Mouse (Mus musculus): ENCODE measurements around the gene Aym1. TPM values are rescaled to one million over a fixed set of nuclear protein-coding genes. Genes with fewer than 3 reads are reported as not detected.

The Aym1 gene
- polyA plus RNA-seq, 1 experiment from 2014 or later = not detected

GRCm38 (mm10) chr5:113332239-113332638 is 24.9 kb upstream of the Aym1 start:
- Histone ChIP-seq H3K9ac (ENCODE audit: low read length) (no peak overlapping the region), H3K4me2 (ENCODE audit: low read length) (no peak overlapping the region), H3K9me3 (ENCODE audit: control insufficient read depth, low read length) (peaks cover 11% of the 10 kb centered on the region), H3K27me3 (ENCODE audit: control insufficient read depth, insufficient read depth, low read length) (peaks cover 57% of the 10 kb centered on the region), H3K27ac (replicated peaks in 1 of 2; ENCODE audit: control insufficient read depth in 1 of 2, insufficient read depth in 1 of 2, low read depth in 2 of 2, low read length in 2 of 2) (no peak overlapping the region), H3K4me3 (ENCODE audit: control insufficient read depth in 1 of 2, insufficient read depth in 1 of 2, low read depth in 1 of 2, low read length in 2 of 2) (no peak overlapping the region), H3K36me3 (ENCODE audit: control insufficient read depth, insufficient read depth, low read length) (no peaks in the 10 kb centered on the region), H3K4me1 (ENCODE audit: control insufficient read depth in 2 of 2, insufficient read depth in 2 of 2, low read length in 2 of 2) (no peaks in the 10 kb centered on the region; a peak in 1 of 4 replicates)
- 22% methylated on average over 12 of the region's 12 CpGs for WGBS
- ATAC-seq (ENCODE audit: insufficient number of reproducible peaks, insufficient read depth, low FRiP score, low read depth) = no peak

- Histone ChIP-seq H3K4me2 (ENCODE audit: low read length) (no peak overlapping the region), H3K4me1 (ENCODE audit: control insufficient read depth in 2 of 2, insufficient read depth in 2 of 2, low read length in 2 of 2) (no peaks in the 10 kb centered on the region; a peak in 1 of 4 replicates), H3K9ac (ENCODE audit: low read length) (no peak overlapping the region), H3K27me3 (ENCODE audit: control insufficient read depth, insufficient read depth, low read length) (peaks cover 63% of the 10 kb centered on the region), H3K4me3 (ENCODE audit: control insufficient read depth in 1 of 2, insufficient read depth in 1 of 2, low read depth in 1 of 2, low read length in 2 of 2) (no peak overlapping the region), H3K9me3 (ENCODE audit: control insufficient read depth, low read length) (peaks cover 11% of the 10 kb centered on the region), H3K27ac (replicated peaks in 1 of 2; ENCODE audit: control insufficient read depth in 1 of 2, insufficient read depth in 1 of 2, low read depth in 2 of 2, low read length in 2 of 2) (no peak overlapping the region), H3K36me3 (ENCODE audit: control insufficient read depth, insufficient read depth, low read length) (no peaks in the 10 kb centered on the region)
- 52% methylated on average over 4 of the region's 4 CpGs for WGBS
- no peak for ATAC-seq (ENCODE audit: insufficient number of reproducible peaks, insufficient read depth, low FRiP score, low read depth)
These were observed 24.2 kb upstream of the Aym1 start for GRCm38 (mm10) chr5:113332899-113333298.

GRCm38 (mm10) chr5:113334621-113335530 is 22.2 kb upstream of the Aym1 start:
- H3K4me1 ChIP-seq (ENCODE audit: control insufficient read depth in 2 of 2, insufficient read depth in 2 of 2, low read length in 2 of 2) = no peaks in the 10 kb centered on the region; a peak in 1 of 4 replicates
- ATAC-seq (ENCODE audit: insufficient number of reproducible peaks, insufficient read depth, low FRiP score, low read depth) = no peak

DNA sequence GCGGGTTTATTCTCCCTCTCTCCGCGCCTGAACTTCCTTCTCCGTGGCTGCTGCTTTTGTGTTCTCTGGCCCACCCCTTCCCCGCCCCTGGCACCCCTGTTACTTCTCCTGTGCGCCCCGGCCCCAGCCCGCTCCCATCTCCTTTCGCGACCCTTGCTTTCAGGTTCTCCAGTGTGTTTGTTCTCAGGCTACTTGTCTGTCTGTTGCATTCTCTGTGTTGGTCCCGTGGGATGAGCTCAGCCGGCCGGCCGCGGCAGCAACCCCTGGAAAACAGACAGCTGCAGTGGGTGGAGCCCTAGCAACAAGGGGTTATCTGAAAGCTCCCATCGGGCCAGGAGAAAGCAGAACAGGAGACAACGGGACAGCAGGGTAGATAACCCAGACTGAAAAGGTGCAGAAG is 21.4 kb upstream of the Aym1 start:
- 1% methylated on average over 17 of the region's 17 CpGs for WGBS
- peaks cover 83% of the 10 kb centered on the region for H3K27me3 ChIP-seq (ENCODE audit: control insufficient read depth, insufficient read depth, low read length)
- no peaks in the 10 kb centered on the region; a peak in 1 of 4 replicates for H3K4me1 ChIP-seq (ENCODE audit: control insufficient read depth in 2 of 2, insufficient read depth in 2 of 2, low read length in 2 of 2)
- ATAC-seq (ENCODE audit: insufficient number of reproducible peaks, insufficient read depth, low FRiP score, low read depth) = no peak
- no peak overlapping the region for H3K9ac ChIP-seq (ENCODE audit: low read length)
- H3K36me3 ChIP-seq (ENCODE audit: control insufficient read depth, insufficient read depth, low read length) = no peaks in the 10 kb centered on the region
- H3K4me2 ChIP-seq (ENCODE audit: low read length) = peak overlapping the region; percentile 52
- H3K27ac ChIP-seq (replicated peaks in 1 of 2; ENCODE audit: control insufficient read depth in 1 of 2, insufficient read depth in 1 of 2, low read depth in 2 of 2, low read length in 2 of 2) = no peak overlapping the region
- 0 out of 2 replicates have a peak, but pooled peaks cover 2% of the 10 kb centered on the region for H3K9me3 ChIP-seq (ENCODE audit: control insufficient read depth, low read length)
- peak overlapping the region; percentile 17 to 25; a peak in 3 of 4 replicates for H3K4me3 ChIP-seq (ENCODE audit: control insufficient read depth in 1 of 2, insufficient read depth in 1 of 2, low read depth in 1 of 2, low read length in 2 of 2)

More at GRCm38 (mm10) chr5:113334621-113335530, 22.2 kb upstream of the Aym1 start:
- H3K4me3 ChIP-seq (ENCODE audit: control insufficient read depth in 1 of 2, insufficient read depth in 1 of 2, low read depth in 1 of 2, low read length in 2 of 2) = peak overlapping the region in 1 of 2 experiments; percentile 25; a peak in 2 of 4 replicates
- H3K36me3 ChIP-seq (ENCODE audit: control insufficient read depth, insufficient read depth, low read length) = no peaks in the 10 kb centered on the region
- no peak overlapping the region for H3K27ac ChIP-seq (replicated peaks in 1 of 2; ENCODE audit: control insufficient read depth in 1 of 2, insufficient read depth in 1 of 2, low read depth in 2 of 2, low read length in 2 of 2)
- peaks cover 2% of the 10 kb centered on the region; the same call in 1 of the 2 replicates for H3K9me3 ChIP-seq (ENCODE audit: control insufficient read depth, low read length)
- H3K9ac ChIP-seq (ENCODE audit: low read length) = no peak overlapping the region
- H3K27me3 ChIP-seq (ENCODE audit: control insufficient read depth, insufficient read depth, low read length) = peaks cover 83% of the 10 kb centered on the region
- 7% methylated on average over 34 of the region's 34 CpGs for whole genome bisulfite sequencing
- H3K4me2 ChIP-seq (ENCODE audit: low read length) = peak overlapping the region; percentile 52

- no peaks in the 10 kb centered on the region; a peak in 1 of 4 replicates for H3K4me1 ChIP-seq (ENCODE audit: control insufficient read depth in 2 of 2, insufficient read depth in 2 of 2, low read length in 2 of 2)
- H3K4me3 ChIP-seq (ENCODE audit: control insufficient read depth in 1 of 2, insufficient read depth in 1 of 2, low read depth in 1 of 2, low read length in 2 of 2) = no peak overlapping the region
- H3K4me2 ChIP-seq (ENCODE audit: low read length) = peak overlapping the region; percentile 52; the same call in 1 of the 2 replicates
- no peak for ATAC-seq (ENCODE audit: insufficient number of reproducible peaks, insufficient read depth, low FRiP score, low read depth)
- 0 out of 2 replicates have a peak, but pooled peaks cover 2% of the 10 kb centered on the region for H3K9me3 ChIP-seq (ENCODE audit: control insufficient read depth, low read length)
- H3K9ac ChIP-seq (ENCODE audit: low read length) = no peak overlapping the region
- H3K27ac ChIP-seq (replicated peaks in 1 of 2; ENCODE audit: control insufficient read depth in 1 of 2, insufficient read depth in 1 of 2, low read depth in 2 of 2, low read length in 2 of 2) = no peak overlapping the region
- H3K36me3 ChIP-seq (ENCODE audit: control insufficient read depth, insufficient read depth, low read length) = no peaks in the 10 kb centered on the region
- 33% methylated on average over 9 of the region's 9 CpGs for WGBS
- peaks cover 87% of the 10 kb centered on the region for H3K27me3 ChIP-seq (ENCODE audit: control insufficient read depth, insufficient read depth, low read length)
These were observed 20.8 kb upstream of the Aym1 start for GRCm38 (mm10) chr5:113336281-113336680.

GRCm38 (mm10) chr5:113344635-113345386 is 12.3 kb upstream of the Aym1 start:
- peaks cover 74% of the 10 kb centered on the region for H3K27me3 ChIP-seq (ENCODE audit: control insufficient read depth, insufficient read depth, low read length)
- 34% methylated on average over 16 of the region's 16 CpGs for WGBS
- H3K4me3 ChIP-seq (ENCODE audit: control insufficient read depth in 1 of 2, insufficient read depth in 1 of 2, low read depth in 1 of 2, low read length in 2 of 2) = no peak overlapping the region
- ATAC-seq (ENCODE audit: insufficient number of reproducible peaks, insufficient read depth, low FRiP score, low read depth) = no peak
- no peaks in the 10 kb centered on the region for H3K36me3 ChIP-seq (ENCODE audit: control insufficient read depth, insufficient read depth, low read length)
- no peak overlapping the region for H3K4me2 ChIP-seq (ENCODE audit: low read length)
- H3K9me3 ChIP-seq (ENCODE audit: control insufficient read depth, low read length) = no peaks in the 10 kb centered on the region
- no peaks in the 10 kb centered on the region for H3K4me1 ChIP-seq (ENCODE audit: control insufficient read depth in 2 of 2, insufficient read depth in 2 of 2, low read length in 2 of 2)
- H3K27ac ChIP-seq (replicated peaks in 1 of 2; ENCODE audit: control insufficient read depth in 1 of 2, insufficient read depth in 1 of 2, low read depth in 2 of 2, low read length in 2 of 2) = no peak overlapping the region
- H3K9ac ChIP-seq (ENCODE audit: low read length) = no peak overlapping the region

- peaks cover 83% of the 10 kb centered on the region for H3K27me3 ChIP-seq (ENCODE audit: control insufficient read depth, insufficient read depth, low read length)
- no peaks in the 10 kb centered on the region for H3K9me3 ChIP-seq (ENCODE audit: control insufficient read depth, low read length)
- no peak overlapping the region for H3K9ac ChIP-seq (ENCODE audit: low read length)
- no peak for ATAC-seq (ENCODE audit: insufficient number of reproducible peaks, insufficient read depth, low FRiP score, low read depth)
- no peaks in the 10 kb centered on the region for H3K36me3 ChIP-seq (ENCODE audit: control insufficient read depth, insufficient read depth, low read length)
- no peak overlapping the region for H3K27ac ChIP-seq (replicated peaks in 1 of 2; ENCODE audit: control insufficient read depth in 1 of 2, insufficient read depth in 1 of 2, low read depth in 2 of 2, low read length in 2 of 2)
- WGBS = 11% methylated on average over 11 of the region's 11 CpGs
- H3K4me3 ChIP-seq (ENCODE audit: control insufficient read depth in 1 of 2, insufficient read depth in 1 of 2, low read depth in 1 of 2, low read length in 2 of 2) = no peak overlapping the region
- no peak overlapping the region for H3K4me2 ChIP-seq (ENCODE audit: low read length)
- no peaks in the 10 kb centered on the region for H3K4me1 ChIP-seq (ENCODE audit: control insufficient read depth in 2 of 2, insufficient read depth in 2 of 2, low read length in 2 of 2)
These were observed 11.3 kb upstream of the Aym1 start for GRCm38 (mm10) chr5:113345781-113346180.
